Mouse (Mus musculus): Measurements from ENCODE around the gene Lclat1.

Gene Lclat1

GRCm38 (mm10) chr17:73107158-73108157, at the start of gene Lclat1:
TSS of gene Lclat1 (plus strand) at chr17:73107985.
- peak; percentile 89 to 94 for DNase-seq (ENCODE audit: low spot score in 2 of 2)

- peak in 1 of 2 experiments; percentile 46 for DNase-seq (ENCODE audit: low spot score in 2 of 2)
Observed at GRCm38 (mm10) chr17:73058319-73058718, 49.5 kb upstream of the Lclat1 start.

DNA sequence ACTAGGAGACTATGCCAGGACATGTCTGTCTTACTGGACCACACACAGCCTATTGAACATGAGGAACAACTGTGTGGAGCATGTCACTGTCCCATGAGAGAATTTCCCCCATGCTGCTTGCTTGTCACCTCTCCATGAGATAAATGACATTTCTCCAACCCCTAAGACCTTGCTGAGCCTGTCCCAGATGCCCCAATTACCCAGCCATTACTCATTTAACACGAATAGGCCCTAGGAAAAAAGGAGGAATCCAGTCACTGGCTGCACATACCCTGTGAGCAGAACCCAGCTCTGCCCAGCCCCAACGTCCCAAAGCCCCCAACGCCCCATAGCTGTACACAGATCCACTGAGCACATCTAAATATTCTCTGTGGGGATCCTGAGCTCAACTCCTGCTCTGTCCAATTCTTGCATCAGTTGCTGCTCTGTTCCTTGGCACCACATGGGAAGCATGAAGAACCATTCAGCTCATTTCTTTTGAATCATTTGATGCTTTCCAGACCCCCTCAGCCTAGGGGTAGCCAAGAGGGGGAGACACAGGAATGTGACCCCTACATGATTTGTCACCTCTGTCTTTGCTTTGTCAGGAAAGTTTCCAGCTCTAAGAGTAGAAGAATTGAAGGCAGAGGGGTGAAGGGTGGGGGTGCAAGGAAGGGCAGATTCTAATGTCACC, 47.4 kb upstream of the Lclat1 start:
- no peak for DNase-seq (ENCODE audit: low spot score in 2 of 2)

- no peak for DNase-seq (ENCODE audit: low spot score in 2 of 2)
Observed at GRCm38 (mm10) chr17:73060897-73061252, 46.9 kb upstream of the Lclat1 start.

DNA sequence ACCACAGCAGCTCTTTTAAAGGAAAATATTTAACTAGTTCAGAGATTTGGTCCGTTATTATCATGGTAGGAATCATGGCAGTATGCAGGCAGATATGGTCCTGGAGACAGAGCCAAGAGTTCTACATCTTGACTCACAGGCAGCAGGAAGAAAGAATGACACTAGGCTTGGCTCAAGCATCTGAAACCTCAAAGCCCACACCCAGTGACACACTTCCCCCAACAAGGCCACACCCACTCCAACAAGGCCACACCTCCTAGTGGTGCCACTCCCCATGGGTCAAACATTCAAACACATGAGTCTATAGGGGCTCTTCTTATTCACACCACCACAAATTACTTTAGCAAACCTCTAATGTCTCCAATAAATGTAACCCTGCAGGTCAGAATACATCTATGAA, 45.1 kb upstream of the Lclat1 start:
- DNase-seq (ENCODE audit: low spot score in 2 of 2) = no peak

GRCm38 (mm10) chr17:73063299-73063698, 44.5 kb upstream of the Lclat1 start:
- DNase-seq (ENCODE audit: low spot score in 2 of 2) = no peak

GRCm38 (mm10) chr17:73063781-73064180, 44.0 kb upstream of the Lclat1 start:
- DNase-seq (ENCODE audit: low spot score in 2 of 2) = no peak

GRCm38 (mm10) chr17:73066387-73067169, 41.2 kb upstream of the Lclat1 start:
- no peak for DNase-seq (ENCODE audit: low spot score in 2 of 2)

DNA sequence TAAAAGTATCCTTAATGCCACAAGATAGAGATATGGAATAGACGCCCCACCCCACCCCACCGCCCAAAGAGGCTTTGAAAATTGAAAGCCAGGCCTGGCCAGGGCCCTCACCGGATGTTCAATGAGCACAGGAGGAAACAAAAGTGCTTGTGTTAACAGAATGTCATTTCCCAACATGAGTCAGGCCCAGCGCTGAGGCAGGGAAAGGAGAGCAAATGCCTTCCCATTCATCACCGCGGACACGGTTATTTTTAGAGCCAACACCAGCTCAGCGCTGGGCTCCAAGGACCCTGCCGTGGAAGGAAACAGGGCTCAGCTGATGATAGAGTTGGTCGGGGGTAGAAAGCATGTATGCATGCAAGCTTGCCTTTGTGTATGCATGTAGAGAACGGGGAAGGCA, 40.4 kb upstream of the Lclat1 start:
- DNase-seq (ENCODE audit: low spot score in 2 of 2) = no peak

DNA sequence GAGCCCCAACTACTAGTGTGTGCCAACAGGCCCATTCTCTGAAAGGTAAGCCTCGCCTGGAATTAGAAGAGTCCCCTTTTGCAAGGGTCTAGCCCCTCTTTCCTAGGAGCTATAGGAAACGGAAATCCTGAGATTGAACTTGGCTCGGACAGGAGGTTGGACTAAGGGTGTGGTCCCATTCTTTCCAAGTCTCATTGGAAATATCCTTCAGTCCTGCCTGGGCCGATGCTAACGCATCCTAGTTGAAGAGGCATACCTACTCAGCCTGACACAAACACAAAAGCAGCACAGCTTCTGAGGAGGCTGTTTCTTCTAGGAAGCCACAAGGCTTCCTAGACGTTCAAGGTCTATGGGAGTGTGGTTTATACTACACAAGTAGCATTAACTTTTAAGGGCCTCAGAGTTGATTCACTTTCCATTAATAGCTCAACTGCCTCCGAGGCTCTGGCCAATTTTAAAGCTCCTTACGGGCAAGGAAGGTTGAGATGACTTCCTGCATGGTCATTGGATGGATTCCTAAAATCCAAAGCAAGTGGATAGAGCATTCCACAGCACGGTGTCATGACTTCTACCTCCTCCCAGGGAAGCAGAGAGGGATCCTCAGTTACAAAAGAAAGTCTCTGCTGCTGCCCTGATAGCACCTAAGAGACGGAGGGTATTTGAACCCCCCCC, 39.3 kb upstream of the Lclat1 start:
- no peak for DNase-seq (ENCODE audit: low spot score in 2 of 2)

GRCm38 (mm10) chr17:73070466-73070865, 37.3 kb upstream of the Lclat1 start:
- no peak for DNase-seq (ENCODE audit: low spot score in 2 of 2)

- no peak for DNase-seq (ENCODE audit: low spot score in 2 of 2)
Observed at GRCm38 (mm10) chr17:73071725-73072263, 36.0 kb upstream of the Lclat1 start.

GRCm38 (mm10) chr17:73072286-73072685, 35.5 kb upstream of the Lclat1 start:
- no peak for DNase-seq (ENCODE audit: low spot score in 2 of 2)

DNA sequence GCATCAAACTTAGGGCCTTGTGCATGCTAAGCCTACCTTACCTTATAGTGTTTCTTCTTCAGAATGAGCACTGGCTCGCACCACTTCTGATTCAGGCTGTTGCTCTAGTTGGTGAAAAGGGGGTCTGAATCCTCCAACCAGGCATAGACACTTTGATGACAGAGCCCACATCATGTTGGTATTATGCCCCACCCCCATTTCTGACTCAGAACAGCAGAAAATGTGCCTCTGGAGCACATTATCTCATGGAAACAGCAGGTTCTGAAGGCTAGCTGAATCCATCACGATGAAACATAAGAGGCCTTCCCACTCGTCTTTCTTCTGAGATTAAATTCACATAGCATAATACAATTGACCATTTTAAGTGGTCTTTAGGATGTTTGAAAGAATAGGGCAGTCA, 33.2 kb upstream of the Lclat1 start:
- DNase-seq (ENCODE audit: low spot score in 2 of 2) = no peak

- DNase-seq (ENCODE audit: low spot score in 2 of 2) = no peak
Observed at GRCm38 (mm10) chr17:73075238-73075890, 32.4 kb upstream of the Lclat1 start.

DNA sequence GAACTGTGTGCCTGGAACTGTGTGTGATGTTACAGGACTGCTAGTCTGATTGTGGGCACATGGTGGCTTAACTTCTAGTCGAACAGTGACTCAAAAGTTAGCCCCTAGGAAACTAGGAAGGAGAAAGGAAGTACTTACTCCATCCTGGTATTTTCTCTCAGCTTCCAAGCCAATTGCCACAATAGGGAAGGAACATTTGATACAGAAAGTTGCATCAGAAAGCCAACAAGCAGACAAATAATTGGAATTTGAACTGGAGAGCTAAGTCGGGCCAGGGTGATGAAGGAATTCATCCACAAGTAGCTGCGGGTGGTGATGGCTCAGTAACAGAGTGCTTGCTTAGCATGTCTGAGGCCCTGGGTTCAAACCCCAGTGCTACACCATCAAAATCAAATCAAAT, 30.1 kb upstream of the Lclat1 start:
- no peak for DNase-seq (ENCODE audit: low spot score in 2 of 2)

GRCm38 (mm10) chr17:73081360-73082133, 26.2 kb upstream of the Lclat1 start:
- DNase-seq (ENCODE audit: low spot score in 2 of 2) = no peak

- no peak for DNase-seq (ENCODE audit: low spot score in 2 of 2)
Observed at GRCm38 (mm10) chr17:73082506-73083196, 25.1 kb upstream of the Lclat1 start.

All from cerebellum, postnatal 4 days (tissue).